Mouse (Mus musculus) thymus, adult 2 months (tissue): ENCODE measurements at regions not wholly inside any gene's neighbourhood (a gene's known extent, or its start where the extent isn't known, plus 50 kb on each side); places are given as distances from the start of the nearest gene placed in this dataset.

Experiments used
- CTCF ChIP-seq: fragments of 200-500 bp; IDR thresholded peaks from 2 replicates; pipeline ENCODE4 v1.5.1; 2012; ENCODE audit warnings: mild to moderate bottlenecking, control low read depth, low read length, moderate library complexity, borderline replicate concordance; ENCODE audit not compliant: control insufficient read depth, poor library complexity, insufficient read depth; ENCODE audit errors: extremely low read depth
- POLR2A ChIP-seq: fragments of 200-500 bp; IDR thresholded peaks from 2 replicates; pipeline ENCODE4 v1.6.1; 2012; ENCODE audit warnings: mild to moderate bottlenecking, low read length, control low read depth, moderate library complexity; ENCODE audit not compliant: control insufficient read depth, poor library complexity, insufficient read depth; ENCODE audit errors: extremely low read depth

GRCm38 (mm10) chr15:60333573-60334306 is 317.3 kb upstream of the 4933412E24Rik start:
- TF ChIP-seq POLR2A, result no peak
- TF ChIP-seq CTCF, result no peak
